Mouse (Mus musculus) kidney, postnatal 10 days (tissue): ENCODE results near the gene Sec1.
A peak's percentile ranks its signal among the peaks of the same experiment; 100 is the strongest.

Source experiments
- DNase-seq: peaks from one replicate; pipeline ENCODE4 v3.0.0; 2021; ENCODE audit warnings: mixed read lengths

Gene Sec1

DNA sequence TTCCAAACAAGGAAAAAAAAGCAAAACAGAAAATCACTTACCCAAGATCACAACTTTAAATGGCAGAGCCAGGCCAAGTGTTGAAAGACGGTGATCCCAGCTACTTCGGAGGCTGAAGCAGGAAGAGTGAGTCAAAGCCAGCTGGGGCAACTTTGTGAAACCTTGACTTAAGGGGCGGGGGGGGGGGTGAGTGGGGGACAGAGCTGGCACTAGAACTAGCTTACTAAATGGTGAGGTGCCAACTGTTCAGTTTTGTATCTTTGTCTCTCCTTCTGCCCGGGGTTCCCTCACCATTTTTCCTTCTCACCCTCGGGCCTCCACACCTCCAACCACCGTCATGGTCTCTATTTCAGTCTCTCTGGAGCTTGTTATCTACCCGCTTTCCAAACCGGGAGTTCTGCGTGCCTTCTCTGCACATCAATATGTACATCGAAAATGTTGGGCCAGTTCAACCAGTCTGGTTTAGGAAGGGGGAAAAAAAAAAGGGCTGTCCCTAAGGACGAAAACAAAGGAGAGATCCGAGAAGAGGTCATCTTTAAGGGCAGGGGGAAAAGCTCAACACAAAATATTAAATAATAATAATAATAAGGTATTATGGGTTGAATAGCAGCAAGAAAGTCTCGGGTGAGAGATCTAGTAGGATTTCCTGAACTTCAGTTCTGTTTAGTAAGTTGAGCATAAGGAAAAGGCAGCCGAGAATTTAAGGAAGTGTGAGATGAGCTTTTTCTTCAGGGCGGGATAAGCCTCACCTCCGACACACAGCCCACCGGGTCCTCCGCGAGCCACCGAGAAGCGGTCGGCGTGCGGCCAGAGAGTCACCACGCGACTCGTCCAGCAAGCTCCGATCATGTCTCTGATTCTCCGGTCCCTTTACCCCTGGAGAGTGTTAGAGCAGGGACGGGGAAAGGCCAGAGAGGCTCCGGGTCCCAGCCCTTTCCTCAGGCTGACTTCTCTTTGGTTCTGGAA lies 23.0 kb upstream of the Sec1 start:
- DNase-seq = no peak

DNA sequence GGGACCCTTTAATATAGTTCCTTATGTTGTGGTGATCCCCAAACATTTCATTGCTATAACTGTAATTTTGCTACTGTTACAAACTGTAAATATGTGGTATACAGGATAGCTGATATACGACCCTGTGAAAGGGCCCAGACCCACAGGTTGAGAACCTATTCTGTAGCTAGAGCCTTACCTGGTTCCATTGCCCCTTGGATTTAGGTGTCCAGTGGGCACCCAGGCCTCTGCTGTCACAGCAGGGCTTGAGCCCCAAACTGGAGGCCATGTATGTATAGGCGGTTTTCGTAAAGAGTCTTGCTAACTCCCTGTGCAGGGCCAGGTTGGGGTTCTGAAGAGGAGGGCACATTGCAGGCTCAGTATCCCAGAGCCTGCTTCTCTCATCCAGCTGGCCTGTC lies 22.3 kb upstream of the Sec1 start:
- no peak for DNase-seq

DNA sequence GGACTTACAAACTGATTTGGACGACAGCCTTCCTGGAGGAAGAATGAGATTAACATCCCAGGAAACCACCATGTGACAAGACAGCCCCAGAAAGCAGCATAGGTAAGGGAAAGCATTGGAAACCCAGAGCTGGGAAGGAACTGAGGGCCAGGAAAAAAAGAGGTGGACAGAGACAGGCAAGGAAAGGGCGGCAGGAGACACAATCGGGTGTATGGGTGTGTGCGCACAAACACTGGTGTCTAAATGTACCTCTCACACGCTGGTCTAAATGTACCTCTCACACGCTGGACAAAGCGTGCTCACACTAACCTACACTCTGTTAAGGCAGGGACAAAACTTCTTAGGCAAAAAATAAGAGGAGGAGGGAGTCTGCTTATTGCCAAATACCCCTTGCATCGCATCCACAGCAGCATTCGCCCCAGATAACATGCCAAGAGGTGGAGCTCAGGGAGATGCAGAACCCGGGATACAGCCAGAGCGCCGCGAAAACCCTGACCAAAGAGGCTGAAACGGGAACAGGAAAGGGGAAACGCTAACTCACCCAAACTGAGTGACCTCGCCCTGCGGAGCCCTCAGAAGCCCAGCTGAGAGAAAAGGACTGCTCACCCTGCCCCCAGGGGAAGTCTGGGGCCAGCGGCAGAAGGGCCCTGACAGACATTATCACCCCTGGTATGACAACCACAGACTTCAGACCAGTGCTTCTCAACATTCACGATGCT lies 21.7 kb upstream of the Sec1 start:
- DNase-seq = no peak

DNA sequence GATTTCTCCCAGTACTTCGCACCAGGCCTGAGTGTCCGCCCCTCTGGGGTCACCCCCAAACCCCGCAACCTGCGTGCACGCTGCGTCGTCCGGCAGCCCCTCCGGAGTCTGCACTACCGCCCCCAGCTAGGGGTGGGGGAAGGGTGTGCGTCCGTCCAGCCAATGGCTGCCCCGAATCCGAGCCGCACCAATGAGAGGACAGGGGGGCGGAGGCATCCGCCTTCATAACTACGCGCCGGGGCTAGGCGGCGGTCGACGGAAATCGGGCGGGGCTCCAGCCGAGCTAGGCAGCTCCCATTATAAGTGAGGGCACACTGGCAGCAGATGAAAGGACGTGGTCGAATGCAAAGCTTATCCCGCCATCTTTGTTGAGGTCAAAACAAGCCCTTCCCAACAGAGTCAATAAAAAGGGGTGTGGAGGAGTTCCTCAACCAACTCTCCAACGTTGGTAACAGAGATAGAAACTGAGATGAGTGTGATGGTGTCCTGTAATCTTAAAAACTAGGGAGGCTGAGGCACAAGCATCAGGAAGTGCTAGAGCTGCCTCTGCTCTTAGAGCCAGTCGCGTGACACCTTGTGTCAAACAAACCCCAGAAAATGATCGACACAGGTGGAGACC lies 21.0 kb upstream of the Sec1 start, which contains the start of gene Rpl18:
Gene Rpl18, plus strand, starts transcription at position 368 of the 619 bp plus-strand sequence.
- DNase-seq = peak; percentile 99

DNA sequence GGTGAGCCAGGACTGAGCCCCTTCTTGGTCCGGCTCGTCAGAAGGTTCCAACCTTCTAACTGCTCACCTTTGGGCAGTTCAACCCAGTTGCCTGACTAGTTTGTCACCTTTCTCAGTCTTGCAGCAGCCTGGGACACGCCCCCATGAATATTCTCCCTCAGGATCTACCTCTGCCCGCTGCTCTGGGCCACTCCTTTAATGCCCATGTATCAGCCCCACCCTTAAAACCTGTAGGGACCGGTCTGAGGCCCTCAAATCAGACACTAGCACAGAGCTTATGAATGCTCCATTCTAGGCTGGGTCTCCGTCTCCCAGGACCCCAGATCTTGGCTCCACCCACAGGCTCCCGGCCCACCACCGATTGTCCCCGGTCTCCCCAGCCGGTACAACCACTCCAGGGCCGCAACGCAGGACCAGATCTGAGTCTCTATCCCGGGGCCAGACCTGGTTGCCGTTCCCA lies 20.5 kb upstream of the Sec1 start:
- DNase-seq = no peak

DNA sequence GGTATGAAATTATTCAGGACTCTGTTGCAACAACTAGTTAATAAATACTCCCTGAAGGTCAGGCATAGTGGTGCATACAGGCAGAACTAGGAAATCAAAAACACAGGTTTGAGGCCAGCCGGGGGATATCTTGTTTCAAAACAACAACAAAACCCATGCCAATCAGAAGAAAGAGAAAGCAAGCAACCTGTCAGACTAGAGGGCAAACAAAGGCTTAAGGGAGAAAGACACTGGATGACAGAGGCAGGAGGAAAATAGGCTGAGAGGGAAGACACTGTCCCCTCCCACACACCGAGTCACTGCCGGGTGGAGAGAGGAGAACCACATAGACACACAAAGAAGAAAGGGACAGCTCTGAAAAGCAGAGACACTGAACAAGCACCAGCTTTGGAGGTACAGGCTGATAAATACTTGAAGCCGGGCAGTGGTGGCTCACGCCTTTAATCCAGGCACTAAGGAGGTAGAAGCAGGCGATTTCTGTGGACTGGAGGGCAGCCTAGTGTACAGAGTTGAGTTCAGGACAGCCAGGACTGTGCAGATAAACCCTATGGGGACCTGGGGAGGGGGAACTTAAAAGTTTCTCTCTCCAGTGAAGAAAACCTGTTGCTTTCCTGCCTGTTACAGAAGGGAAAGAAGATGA lies 19.8 kb upstream of the Sec1 start:
- DNase-seq = no peak

DNA sequence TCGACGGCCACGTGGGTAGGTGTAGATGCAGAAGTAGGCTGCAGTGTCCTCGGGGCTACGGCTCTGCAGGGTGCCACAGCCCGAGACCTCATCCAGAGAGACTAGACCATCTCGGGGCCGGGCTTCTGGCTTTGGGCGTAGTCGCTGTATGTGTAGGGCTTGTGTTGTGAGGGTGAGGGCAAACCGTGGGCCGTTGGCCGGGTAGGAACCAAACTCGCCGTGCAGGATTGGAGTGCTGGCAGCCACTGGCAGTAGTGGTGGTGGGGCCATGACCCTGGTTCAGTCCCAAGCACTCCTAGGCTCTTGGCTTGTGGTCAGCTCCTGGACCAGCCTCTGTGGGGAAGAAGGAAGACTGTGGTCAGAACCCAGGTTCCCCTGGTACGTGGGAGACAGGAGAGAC lies 19.2 kb upstream of the Sec1 start:
- DNase-seq = no peak

DNA sequence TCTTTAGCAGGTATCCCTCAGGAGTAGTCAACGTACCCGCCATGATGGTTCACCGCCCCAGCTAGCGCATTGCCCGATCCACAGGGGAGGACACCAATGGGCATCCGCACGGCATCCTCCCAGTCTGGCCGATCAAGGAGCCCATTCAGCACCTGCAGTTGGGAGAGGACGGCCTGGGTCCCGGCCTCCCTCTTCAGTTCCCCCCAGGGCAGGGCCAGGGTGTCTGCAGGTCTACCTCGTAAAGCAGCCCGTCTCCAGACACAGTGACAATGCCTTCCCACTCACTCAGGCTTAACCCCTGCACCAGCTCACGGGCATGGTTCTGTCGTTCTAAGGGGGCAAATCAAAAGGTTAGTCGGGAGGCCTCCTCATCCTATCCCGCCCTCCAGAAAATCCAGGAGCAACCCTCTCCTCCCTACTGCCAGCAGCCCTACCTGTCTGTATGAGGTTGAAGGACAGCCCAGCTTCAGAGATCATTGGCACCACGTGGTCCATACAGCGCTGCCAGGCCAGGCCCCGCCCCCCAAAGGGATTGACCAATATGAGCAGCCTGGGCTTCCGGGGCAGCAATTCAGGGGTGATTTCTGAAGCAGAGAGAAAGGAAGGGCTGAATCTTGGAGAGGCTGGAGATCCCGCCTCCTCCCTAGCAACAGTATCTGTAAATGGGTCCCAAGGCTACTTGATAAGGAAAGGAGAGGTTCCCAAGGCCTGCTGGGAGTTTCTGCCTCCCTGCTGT lies 18.0 kb upstream of the Sec1 start:
- DNase-seq = peak; percentile 76

DNA sequence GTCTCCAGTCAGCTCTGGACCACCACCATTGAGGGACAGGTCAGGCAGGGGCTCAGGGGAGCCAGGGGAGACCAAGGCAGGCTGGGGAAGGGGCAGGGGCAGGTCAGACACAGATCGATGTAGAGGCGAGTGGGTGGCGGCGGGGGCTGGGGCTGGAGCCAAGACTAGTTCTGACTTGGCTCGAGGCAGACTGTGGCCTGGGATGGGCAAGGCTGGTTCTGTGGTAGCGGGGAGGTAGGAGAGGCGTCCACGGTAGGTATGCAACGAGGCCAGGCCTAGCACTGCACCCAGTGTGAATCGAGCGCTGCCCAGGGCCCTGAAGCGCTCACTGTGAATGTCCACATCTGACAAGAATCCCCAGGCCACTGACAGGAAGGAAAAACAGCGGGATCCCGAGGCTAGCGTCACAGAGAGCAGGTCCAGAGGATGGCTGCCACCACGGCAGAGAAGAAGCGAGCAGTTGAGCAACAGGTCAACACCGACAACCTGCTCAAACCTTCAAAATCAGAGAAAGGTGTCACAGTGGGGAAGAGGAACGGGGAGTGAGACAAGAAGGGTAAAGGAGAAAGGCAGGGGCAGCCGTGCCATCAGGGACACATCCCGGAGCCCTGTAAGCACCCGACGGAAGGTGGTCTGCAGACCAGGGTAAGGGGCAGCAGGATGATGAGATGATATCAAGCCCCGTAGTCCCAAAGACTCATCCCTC lies 17.3 kb upstream of the Sec1 start:
- peak; percentile 26 for DNase-seq

DNA sequence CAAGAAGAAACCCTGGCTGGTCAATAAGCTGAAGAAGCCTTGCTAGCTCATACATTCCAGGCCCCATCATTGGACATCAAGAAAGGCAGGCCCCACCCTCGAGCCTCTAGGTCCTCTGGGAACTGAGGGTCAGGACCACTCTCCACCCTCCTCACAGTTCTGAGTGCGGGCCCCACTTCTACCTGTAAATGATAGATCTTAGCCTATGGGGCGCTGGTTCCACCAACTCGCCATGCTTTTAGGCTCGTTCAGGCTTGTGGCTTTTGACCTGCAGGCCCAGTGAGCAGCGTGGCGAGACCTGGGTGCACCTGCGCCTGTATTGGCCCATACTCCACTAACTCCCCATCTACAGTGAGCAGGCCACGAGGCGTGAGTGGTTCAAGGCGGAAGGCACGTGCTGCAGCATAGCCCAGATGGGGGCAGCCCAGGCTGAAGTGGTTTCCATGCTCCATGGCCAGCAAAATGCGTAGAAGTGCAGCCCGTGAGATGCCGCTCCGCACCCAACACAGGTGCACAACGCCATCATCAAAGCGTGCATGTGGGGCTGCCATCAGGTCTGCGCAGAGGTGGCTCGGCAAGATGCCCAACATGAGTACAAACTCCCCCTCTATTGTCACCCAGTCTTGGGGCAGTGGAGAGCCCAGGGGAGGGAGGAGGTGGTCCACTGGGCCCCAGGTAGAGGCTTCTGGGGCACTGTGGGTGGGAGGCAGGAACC lies 16.4 kb upstream of the Sec1 start:
- DNase-seq = peak; percentile 29

DNA sequence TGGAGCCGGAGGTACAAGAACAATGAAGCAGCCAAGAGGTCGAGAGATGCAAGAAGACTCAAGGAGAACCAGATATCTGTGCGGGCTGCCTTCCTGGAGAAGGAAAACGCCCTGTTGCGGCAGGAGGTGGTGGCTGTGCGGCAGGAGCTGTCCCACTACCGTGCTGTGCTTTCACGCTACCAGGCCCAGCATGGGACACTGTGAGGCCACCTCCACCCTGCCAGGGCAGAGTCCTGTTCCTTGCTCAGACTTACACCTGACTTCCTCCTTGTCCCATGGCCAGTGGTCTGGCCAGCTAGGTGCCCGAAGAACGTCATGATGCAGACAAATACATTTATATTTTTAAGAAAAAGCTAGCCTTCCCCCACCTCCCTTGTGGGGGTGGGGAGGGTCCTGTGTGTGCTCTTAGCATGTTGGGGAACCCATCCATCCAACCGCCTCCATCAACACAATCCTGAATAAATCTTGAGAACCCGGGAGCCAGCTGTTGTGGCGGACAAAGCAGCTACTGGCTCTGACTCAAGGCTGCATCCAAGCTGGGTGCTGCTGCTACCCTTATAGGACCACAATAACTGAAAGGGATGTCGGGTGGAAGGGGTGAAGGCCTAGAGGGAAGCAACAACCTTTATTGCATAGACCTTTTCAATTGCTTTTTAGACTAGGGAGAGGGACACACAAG lies 15.6 kb upstream of the Sec1 start:
- no peak for DNase-seq

DNA sequence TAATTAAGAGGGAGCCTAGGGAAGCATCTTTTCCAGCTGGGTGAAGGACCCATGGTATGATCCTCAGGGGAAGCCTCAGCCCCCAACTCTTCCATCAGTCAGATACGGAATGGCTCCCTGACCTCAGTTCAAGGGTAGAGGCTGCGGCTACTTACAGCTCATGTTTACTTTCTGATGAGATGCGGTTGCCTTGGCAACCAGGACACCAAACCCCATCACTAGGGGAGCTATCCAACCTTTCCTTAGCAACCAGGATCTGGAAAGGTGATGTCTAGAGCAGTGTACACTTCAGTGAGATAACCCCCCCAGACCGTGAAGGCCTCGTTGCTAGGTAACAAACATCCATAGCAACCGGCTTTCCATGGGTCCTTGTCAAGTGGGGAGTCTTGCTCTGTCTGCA lies 14.8 kb upstream of the Sec1 start:
- no peak for DNase-seq

DNA sequence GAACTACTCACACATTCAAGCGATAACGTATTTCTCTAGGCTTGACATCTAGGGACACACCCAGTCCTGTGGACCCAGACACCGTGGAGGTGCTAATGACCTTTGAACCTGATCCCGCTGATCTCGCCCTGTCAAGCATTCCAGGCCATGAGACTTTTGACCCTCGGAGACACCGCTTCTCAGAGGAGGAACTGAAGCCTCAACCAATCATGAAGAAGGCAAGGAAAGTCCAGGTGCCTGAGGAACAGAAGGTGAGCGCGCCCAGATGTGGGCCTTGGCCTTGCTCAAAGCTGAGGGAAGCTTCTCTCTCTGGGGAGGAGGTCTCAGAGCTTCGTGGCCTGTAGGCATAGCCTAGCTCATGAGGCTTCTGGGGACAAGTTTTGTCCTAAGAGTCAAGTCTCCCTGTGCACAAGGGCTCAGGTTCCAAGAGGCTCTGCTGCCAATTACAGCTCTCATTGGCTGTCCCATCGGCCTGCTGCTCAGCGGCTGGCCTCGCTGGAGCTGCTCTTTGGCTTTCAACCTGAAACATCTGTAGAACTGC lies 14.1 kb upstream of the Sec1 start:
- DNase-seq = peak; percentile 64

DNA sequence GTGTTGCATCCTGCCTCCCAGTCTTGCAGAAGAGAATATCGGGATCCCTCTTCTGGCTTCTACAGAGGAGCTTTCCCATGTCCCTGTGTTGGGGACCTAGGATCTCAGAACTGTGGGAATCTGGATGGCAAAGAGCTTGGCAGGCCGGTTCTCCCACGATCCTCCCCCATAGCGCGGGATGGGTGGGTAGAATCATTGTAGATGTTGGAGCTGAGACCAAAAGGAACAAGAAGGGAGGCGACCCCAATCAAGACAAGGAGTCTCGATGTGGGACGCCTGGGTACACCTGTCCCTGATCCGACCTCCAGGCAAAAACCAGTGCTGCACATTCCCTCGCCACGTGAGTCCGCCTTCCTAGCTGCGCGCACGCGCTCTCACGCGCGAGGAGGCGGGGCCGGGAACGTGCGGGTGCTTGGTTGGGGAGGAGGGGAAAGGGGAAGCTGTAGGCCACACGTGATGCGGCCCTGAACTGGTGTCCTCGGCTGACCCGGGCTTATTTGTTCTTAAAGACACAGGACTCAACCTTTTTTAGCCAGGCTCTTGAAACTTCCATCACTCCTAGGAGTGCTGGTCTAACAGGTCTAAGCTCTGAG lies 13.3 kb upstream of the Sec1 start:
- peak; percentile 98 for DNase-seq

DNA sequence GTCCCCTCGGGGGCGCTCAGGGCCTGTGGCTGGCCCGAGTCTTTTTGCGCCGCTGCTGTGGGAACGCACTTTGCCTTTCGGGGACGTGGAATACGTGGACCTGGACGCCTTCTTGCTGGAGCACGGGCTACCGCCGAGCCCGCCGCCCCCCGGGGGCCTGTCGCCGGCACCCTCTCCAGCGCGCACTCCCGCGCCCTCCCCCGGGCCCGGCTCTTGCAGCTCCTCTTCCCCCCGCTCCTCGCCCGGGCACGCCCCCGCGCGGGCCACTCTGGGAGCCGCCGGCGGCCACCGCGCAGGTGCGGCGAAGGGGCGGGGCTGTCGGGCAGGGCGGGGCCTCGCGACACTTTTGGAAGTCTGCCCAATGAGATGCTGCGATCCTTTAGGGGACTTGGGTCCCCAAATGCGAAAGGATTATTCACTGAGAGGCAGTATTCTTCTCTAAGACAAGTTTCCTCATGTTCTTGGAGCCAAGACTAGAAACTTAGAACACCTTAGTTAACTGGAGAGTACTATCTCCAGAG lies 12.6 kb upstream of the Sec1 start:
- DNase-seq = peak; percentile 95

DNA sequence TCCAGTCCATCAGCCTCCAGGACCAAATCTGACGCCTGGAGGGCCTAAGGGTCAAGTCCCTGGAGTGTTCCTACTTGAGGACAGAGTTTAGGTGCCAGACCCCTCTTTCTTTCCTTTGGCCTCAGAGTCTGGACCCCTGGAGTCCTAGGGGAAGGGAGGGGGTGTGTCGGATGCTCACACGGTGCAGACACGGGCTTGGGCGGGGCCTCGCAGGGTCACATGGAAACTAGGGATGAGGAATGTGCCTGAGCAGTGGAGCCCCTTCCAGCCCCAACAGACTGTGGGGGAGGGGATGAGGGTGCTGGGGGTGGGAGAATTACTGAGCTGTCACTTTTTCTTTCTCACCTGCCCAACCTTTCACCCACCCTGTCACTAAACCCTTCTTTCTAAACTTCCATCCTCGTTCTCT lies 11.7 kb upstream of the Sec1 start:
- DNase-seq = peak; percentile 90

DNA sequence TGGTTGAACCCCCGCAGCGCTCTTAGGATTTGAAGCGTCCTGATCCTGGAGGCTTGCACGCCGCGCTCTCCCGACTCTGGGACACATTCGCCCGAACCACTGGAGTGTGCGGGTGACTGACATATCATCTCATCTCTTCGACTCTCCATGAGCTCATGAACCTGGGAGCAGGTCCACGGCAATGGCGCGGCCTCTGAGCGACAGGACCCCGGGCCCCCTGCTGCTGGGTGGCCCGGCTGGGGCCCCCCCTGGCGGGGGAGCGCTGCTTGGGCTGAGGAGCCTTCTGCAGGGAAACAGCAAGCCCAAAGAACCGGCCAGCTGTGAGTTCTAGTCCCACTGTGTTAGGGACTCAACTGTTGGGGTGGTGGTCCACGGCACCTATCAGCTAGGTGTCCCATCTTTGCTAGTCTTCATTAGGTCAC lies 11.3 kb upstream of the Sec1 start:
- DNase-seq = no peak

DNA sequence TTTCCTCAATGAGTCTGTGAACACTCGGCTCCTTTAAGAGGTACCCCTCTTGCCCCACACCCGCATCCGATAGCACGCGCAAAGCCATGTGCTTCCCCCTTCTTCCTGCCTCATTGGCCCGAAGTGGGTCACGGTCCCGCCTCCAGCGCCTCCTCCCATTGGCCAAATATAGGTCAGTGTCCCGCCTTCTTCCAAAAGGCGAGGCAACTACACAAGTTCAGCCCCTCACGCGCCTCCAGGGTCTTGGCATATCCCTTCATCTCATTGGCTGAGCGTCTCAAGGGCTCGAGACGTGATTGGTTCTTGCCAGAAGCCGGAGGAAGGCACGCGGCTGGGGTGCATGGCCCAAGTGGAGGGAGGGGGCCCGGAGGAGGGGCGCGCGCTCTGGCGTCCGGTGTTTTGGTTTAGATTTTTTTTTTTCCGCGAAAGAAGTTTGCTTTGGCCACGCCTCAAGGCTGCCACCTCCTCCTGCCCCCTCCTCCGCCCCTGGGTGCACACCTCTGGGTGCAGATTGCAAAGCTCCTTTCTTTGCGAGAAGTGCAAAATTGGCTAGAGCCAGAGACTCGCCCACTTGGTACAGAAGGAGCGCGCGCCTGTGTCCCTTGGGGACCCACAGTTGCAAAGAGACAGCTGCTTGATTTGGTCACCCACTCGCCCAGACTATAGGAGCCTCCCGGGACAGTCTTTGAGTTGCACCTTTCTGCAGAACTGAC lies 10.7 kb upstream of the Sec1 start, which contains the start of gene Dbp:
Gene Dbp, plus strand, starts transcription at position 359 of the 713 bp plus-strand sequence.
- DNase-seq = peak; percentile 99
